30 mouse cellular contexts compared by ENCODE assay signal in genomic region chr4:131176701-131177100, GRCm38 (mm10).
DNase-seq lines count a peak whose midpoint lies in the region; ATAC-seq lines count a peak whose summit lies in the region.
"Had no signal": no experiment of that assay in that cellular context is flagged by ENCODE, and none has a peak within 500 bp of the region (broad histone marks: within the 10 kb centered on the region; RNA-seq: fewer than 3 reads in every experiment).

No protein-coding gene starts in this region.

- no peak overlapping the region for H3K4me2 ChIP-seq in embryonic facial prominence, embryonic 11.5 days (ENCODE audit: low read depth, low read length)
- H3K4me2 ChIP-seq in limb, embryonic 11.5 days (ENCODE audit: low read depth, severe bottlenecking), result no peak overlapping the region
- H3K4me2 ChIP-seq in heart, embryonic 11.5 days, result no peak overlapping the region
- H3K4me2 ChIP-seq: embryonic facial prominence, embryonic 12.5 days; embryonic facial prominence, embryonic 15.5 days; forebrain, embryonic 12.5 days; heart, embryonic 12.5 days; heart, embryonic 15.5 days; hindbrain, embryonic 13.5 days; intestine, embryonic 15.5 days had no signal

- WGBS in embryonic facial prominence, embryonic 11.5 days, result 44% methylated on average over 3 of the region's 3 CpGs
- 33% methylated on average over 3 of the region's 3 CpGs for WGBS in limb, embryonic 11.5 days
- 45% methylated on average over 3 of the region's 3 CpGs for WGBS in heart, embryonic 11.5 days (ENCODE audit: insufficient replicate concordance)

- 0 out of 2 replicates have a peak, but pooled peaks cover 3% of the 10 kb centered on the region for H3K4me1 ChIP-seq in embryonic facial prominence, embryonic 11.5 days (ENCODE audit: control insufficient read depth, insufficient read depth, low read length)
- H3K4me1 ChIP-seq in limb, embryonic 11.5 days (ENCODE audit: control insufficient read depth, insufficient read depth, low read length), result peaks cover 26% of the 10 kb centered on the region
- no peaks in the 10 kb centered on the region for H3K4me1 ChIP-seq in heart, embryonic 11.5 days (ENCODE audit: control insufficient read depth, insufficient read depth, low read length)
- H3K4me1 ChIP-seq: heart, embryonic 12.5 days; heart, embryonic 15.5 days; intestine, embryonic 15.5 days had no signal

- H3K27ac ChIP-seq in embryonic facial prominence, embryonic 11.5 days (replicated peaks; ENCODE audit: low read depth, low read length), result no peak overlapping the region
- peak overlapping the region; percentile 47; the same call in 1 of the 2 replicates for H3K27ac ChIP-seq in limb, embryonic 11.5 days (replicated peaks; ENCODE audit: low read depth, low read length)
- no peak overlapping the region for H3K27ac ChIP-seq in heart, embryonic 11.5 days (ENCODE audit: low read depth, low read length)
- H3K27ac ChIP-seq: embryonic facial prominence, embryonic 12.5 days; embryonic facial prominence, embryonic 15.5 days; forebrain, embryonic 12.5 days; gastrocnemius, adult 2 months; heart, embryonic 15.5 days; hindbrain, embryonic 10.5 days; hindbrain, embryonic 13.5 days; intestine, embryonic 15.5 days had no signal

- no peak overlapping the region for H3K4me3 ChIP-seq in embryonic facial prominence, embryonic 11.5 days (ENCODE audit: low read depth, low read length)
- H3K4me3 ChIP-seq in limb, embryonic 11.5 days (ENCODE audit: low read depth, low read length), result no peak overlapping the region
- no peak overlapping the region for H3K4me3 ChIP-seq in heart, embryonic 11.5 days (ENCODE audit: low read depth, low read length)
- H3K4me3 ChIP-seq: embryonic facial prominence, embryonic 12.5 days; embryonic facial prominence, embryonic 15.5 days; forebrain, embryonic 12.5 days; gastrocnemius, adult 2 months; heart, embryonic 12.5 days; heart, embryonic 15.5 days; hindbrain, embryonic 10.5 days; hindbrain, embryonic 13.5 days; intestine, embryonic 15.5 days had no signal

- DNase-seq in embryo, embryonic 11 days, result peak; percentile 33
- DNase-seq in embryo, embryonic 9.5 days (ENCODE audit: extremely low spot score), result no peak
- DNase-seq in embryonic facial prominence, embryonic 11.5 days (ENCODE audit: low spot score), result peak; percentile 52
- DNase-seq in limb, embryonic 11.5 days (ENCODE audit: low spot score), result peak; percentile 67
- no peak for DNase-seq in urinary bladder, postnatal 4 days (ENCODE audit: low spot score in 2 of 2)
- DNase-seq in kidney, adult 9 months, result no peak
- DNase-seq: adrenal gland, postnatal 10 days; adrenal gland, postnatal 36 days; B cell, adult 2 months; cerebellum, adult 18-20 months; cerebellum, adult 9-10 months; cerebellum, postnatal 25 days; gastrocnemius, adult 2 months; gastrocnemius, postnatal 14 days; heart, adult 11 months; heart, postnatal 10 days; heart, postnatal 36 days had no signal

- H3K9me3 ChIP-seq in embryonic facial prominence, embryonic 11.5 days (replicated peaks; ENCODE audit: control insufficient read depth, low read length), result no peaks in the 10 kb centered on the region
- no peaks in the 10 kb centered on the region; the same call in 1 of the 2 replicates for H3K9me3 ChIP-seq in limb, embryonic 11.5 days (ENCODE audit: control insufficient read depth, low read length)
- H3K9me3 ChIP-seq in heart, embryonic 11.5 days (replicated peaks; ENCODE audit: control insufficient read depth, low read length), result no peaks in the 10 kb centered on the region
- H3K9me3 ChIP-seq: embryonic facial prominence, embryonic 12.5 days; embryonic facial prominence, embryonic 15.5 days; G1E; heart, embryonic 12.5 days; heart, embryonic 15.5 days; hindbrain, embryonic 10.5 days; hindbrain, embryonic 13.5 days; intestine, embryonic 15.5 days had no signal

- H3K36me3 ChIP-seq in embryonic facial prominence, embryonic 11.5 days (replicated peaks; ENCODE audit: control insufficient read depth, insufficient read depth, low read depth, low read length), result no peaks in the 10 kb centered on the region
- no peaks in the 10 kb centered on the region for H3K36me3 ChIP-seq in limb, embryonic 11.5 days (ENCODE audit: control insufficient read depth, insufficient read depth, low read length)
- H3K36me3 ChIP-seq in heart, embryonic 11.5 days (ENCODE audit: control insufficient read depth, insufficient read depth, low read length), result no peaks in the 10 kb centered on the region
- H3K36me3 ChIP-seq: embryonic facial prominence, embryonic 12.5 days; embryonic facial prominence, embryonic 15.5 days; forebrain, embryonic 12.5 days; G1E; heart, embryonic 12.5 days; heart, embryonic 15.5 days; hindbrain, embryonic 10.5 days; hindbrain, embryonic 13.5 days; intestine, embryonic 15.5 days had no signal

- no peak for ATAC-seq in embryonic facial prominence, embryonic 11.5 days (replicated peaks; ENCODE audit: insufficient number of reproducible peaks, low FRiP score, low TSS enrichment, low read depth)
- no peak for ATAC-seq in limb, embryonic 11.5 days (ENCODE audit: insufficient number of reproducible peaks, low FRiP score, low TSS enrichment, low read depth)
- ATAC-seq in heart, embryonic 11.5 days (replicated peaks; ENCODE audit: insufficient number of reproducible peaks, low FRiP score, low TSS enrichment), result no peak
- ATAC-seq: forebrain, embryonic 16.5 days; hindbrain, embryonic 16.5 days; intestine, embryonic 15.5 days; Patski had no signal

- no peak overlapping the region for H3K9ac ChIP-seq in embryonic facial prominence, embryonic 11.5 days (replicated peaks; ENCODE audit: low read length)
- H3K9ac ChIP-seq in limb, embryonic 11.5 days (ENCODE audit: low read length), result no peak overlapping the region
- no peak overlapping the region for H3K9ac ChIP-seq in heart, embryonic 11.5 days (ENCODE audit: low read depth, low read length)
- H3K9ac ChIP-seq: embryonic facial prominence, embryonic 12.5 days; embryonic facial prominence, embryonic 15.5 days; forebrain, embryonic 12.5 days; heart, embryonic 12.5 days; heart, embryonic 15.5 days; hindbrain, embryonic 13.5 days; intestine, embryonic 15.5 days had no signal

- H3K27me3 ChIP-seq in embryonic facial prominence, embryonic 11.5 days (ENCODE audit: control insufficient read depth, insufficient read depth, low read length), result no peaks in the 10 kb centered on the region
- no peaks in the 10 kb centered on the region for H3K27me3 ChIP-seq in limb, embryonic 11.5 days (ENCODE audit: control insufficient read depth, insufficient read depth, low read length)
- no peaks in the 10 kb centered on the region for H3K27me3 ChIP-seq in heart, embryonic 11.5 days (ENCODE audit: control insufficient read depth, insufficient read depth, low read length)
- H3K27me3 ChIP-seq: embryonic facial prominence, embryonic 12.5 days; embryonic facial prominence, embryonic 15.5 days; forebrain, embryonic 12.5 days; heart, embryonic 12.5 days; heart, embryonic 15.5 days; hindbrain, embryonic 13.5 days had no signal

Comparison
In these comparisons a context has a peak if more than half of its experiments do, and no peak if none do; other contexts are left out.
1. DNase-seq: peak in embryo, embryonic 11 days (single experiment), embryonic facial prominence, embryonic 11.5 days (single experiment) and limb, embryonic 11.5 days (single experiment); none in embryo, embryonic 9.5 days (single experiment), urinary bladder, postnatal 4 days (0 of 2) and kidney, adult 9 months (single experiment).